Mouse (Mus musculus) small intestine, adult 2 months (tissue): ENCODE measurements around the gene Cdh1.

Source experiments
- CTCF ChIP-seq: fragments of 200-500 bp; IDR thresholded peaks from 2 replicates; pipeline ENCODE4 v1.5.1; 2012; ENCODE audit warnings: low read depth, mild to moderate bottlenecking, control low read depth, inconsistent platforms, low read length, moderate library complexity, mixed read lengths; ENCODE audit not compliant: insufficient replicate concordance, insufficient read length; ENCODE audit errors: extremely low read depth
- POLR2A ChIP-seq: fragments of 200-500 bp; IDR thresholded peaks from 2 replicates; pipeline ENCODE4 v1.6.1; 2012; ENCODE audit warnings: low read depth, mild to moderate bottlenecking, control low read depth, inconsistent platforms, low read length, moderate library complexity

- TF ChIP-seq CTCF (no peak), POLR2A (no peak)
Measured at GRCm38 (mm10) chr8:106608425-106608824, 5.3 kb downstream of the Cdh1 start.
